Mouse (Mus musculus) ovary, postnatal 36 days (tissue): ENCODE measurements around the gene Fbln7.

Source experiments
- DNase-seq: peaks from one replicate; pipeline ENCODE4 v3.0.0; 2022; ENCODE audit warnings: low spot score, mixed read lengths

Gene Fbln7

GRCm38 (mm10) chr2:128862636-128863035 lies at the start of gene Fbln7:
Gene Fbln7, plus strand, starts transcription at chr2:128862981.
- no peak for DNase-seq

GRCm38 (mm10) chr2:128816311-128816710 lies 46.5 kb upstream of the Fbln7 start:
- no peak for DNase-seq

GRCm38 (mm10) chr2:128816916-128817315 lies 45.9 kb upstream of the Fbln7 start:
- DNase-seq, result no peak

GRCm38 (mm10) chr2:128817387-128817785 lies 45.4 kb upstream of the Fbln7 start:
- DNase-seq, result no peak

- peak; percentile 98 for DNase-seq
Measured at GRCm38 (mm10) chr2:128817786-128818681, 44.7 kb upstream of the Fbln7 start, which contains the start of gene Tmem87b. Gene Tmem87b, plus strand, starts transcription at chr2:128818118.

GRCm38 (mm10) chr2:128818956-128819643 lies 43.7 kb upstream of the Fbln7 start:
- DNase-seq, result no peak

- DNase-seq, result no peak
Measured at GRCm38 (mm10) chr2:128820631-128821030, 42.1 kb upstream of the Fbln7 start.

GRCm38 (mm10) chr2:128823893-128824292 lies 38.9 kb upstream of the Fbln7 start:
- DNase-seq, result no peak

GRCm38 (mm10) chr2:128827787-128828186 lies 35.0 kb upstream of the Fbln7 start:
- no peak for DNase-seq

GRCm38 (mm10) chr2:128832611-128833010 lies 30.2 kb upstream of the Fbln7 start:
- DNase-seq, result no peak

- no peak for DNase-seq
Measured at GRCm38 (mm10) chr2:128833035-128833434, 29.7 kb upstream of the Fbln7 start.

- DNase-seq, result no peak
Measured at GRCm38 (mm10) chr2:128833435-128833834, 29.3 kb upstream of the Fbln7 start.

GRCm38 (mm10) chr2:128837531-128837930 lies 25.2 kb upstream of the Fbln7 start:
- no peak for DNase-seq

GRCm38 (mm10) chr2:128838611-128839010 lies 24.2 kb upstream of the Fbln7 start:
- no peak for DNase-seq

GRCm38 (mm10) chr2:128839501-128839900 lies 23.3 kb upstream of the Fbln7 start:
- DNase-seq, result no peak

GRCm38 (mm10) chr2:128842437-128842836 lies 20.3 kb upstream of the Fbln7 start:
- no peak for DNase-seq

- no peak for DNase-seq
Measured at GRCm38 (mm10) chr2:128850036-128850435, 12.7 kb upstream of the Fbln7 start.

GRCm38 (mm10) chr2:128856673-128857072 lies 6.1 kb upstream of the Fbln7 start:
- no peak for DNase-seq

GRCm38 (mm10) chr2:128858962-128859361 lies 3.8 kb upstream of the Fbln7 start:
- no peak for DNase-seq

- DNase-seq, result no peak
Measured at GRCm38 (mm10) chr2:128859861-128860260, 2.9 kb upstream of the Fbln7 start.

GRCm38 (mm10) chr2:128863777-128864331 lies 1.1 kb downstream of the Fbln7 start:
- DNase-seq, result peak; percentile 69

GRCm38 (mm10) chr2:128865061-128865460 lies 2.3 kb downstream of the Fbln7 start:
- DNase-seq, result no peak

- DNase-seq, result no peak
Measured at GRCm38 (mm10) chr2:128871656-128872055, 8.9 kb downstream of the Fbln7 start.
